Mouse (Mus musculus): Measurements from ENCODE around the gene Zfp60.

GRCm38 (mm10) chr7:27725566-27726538, 5.3 kb upstream of the Zfp60 start:
- peak; percentile 76 for TF ChIP-seq CTCF (IDR thresholded peaks at IDR 0.05)
- no peak for TF ChIP-seq POLR2A (IDR thresholded peaks at IDR 0.05; ENCODE audit: insufficient read depth, low read depth, low read length)
- TF ChIP-seq EP300 (IDR thresholded peaks at IDR 0.05; ENCODE audit: insufficient read depth, low read depth, low read length): no peak
